Mouse (Mus musculus): ENCODE data around the gene Palld.

- TF ChIP-seq POLR2A (IDR thresholded peaks at IDR 0.05; ENCODE audit: low read depth, low read length) (no peak), CTCF (IDR thresholded peaks at IDR 0.05; ENCODE audit: extremely low read depth, insufficient read length, insufficient replicate concordance, low read depth, low read length) (no peak)
These were observed 385.6 kb downstream of the Palld start for GRCm38 (mm10) chr8:61516745-61517501.

All from small intestine, adult 2 months (tissue).